9 mouse cellular contexts compared by ENCODE assay signal in genomic region chr9:95667836-95668235, GRCm38 (mm10). TPM values are rescaled to one million over a fixed set of nuclear protein-coding genes. Genes with fewer than 3 reads are reported as not detected.
A peak's percentile ranks its signal among the peaks of the same experiment; 100 is the strongest.
DNase-seq lines count a peak whose midpoint lies in the region; ATAC-seq lines count a peak whose summit lies in the region.
"Had no signal": no experiment of that assay in that cellular context is flagged by ENCODE, and none has a peak within 500 bp of the region (broad histone marks: within the 10 kb centered on the region; RNA-seq: fewer than 3 reads in every experiment).

No protein-coding gene starts in this region.

- H3K9me3 ChIP-seq in hindbrain, embryonic 14.5 days (ENCODE audit: control insufficient read depth, low read length), result no peaks in the 10 kb centered on the region
- H3K9me3 ChIP-seq: midbrain, embryonic 12.5 days had no signal

- no peak overlapping the region for H3K27ac ChIP-seq in hindbrain, embryonic 14.5 days
- H3K27ac ChIP-seq: midbrain, embryonic 12.5 days had no signal

- peak; percentile 65 for DNase-seq in right cerebral cortex, adult 18-20 months
- DNase-seq in right cerebral cortex, postnatal 25 days, result no peak
- DNase-seq in frontal cortex, postnatal 14 days (ENCODE audit: low spot score in 2 of 2), result peak; percentile 39 to 40
- DNase-seq in hindbrain, embryonic 14.5 days (ENCODE audit: low spot score), result peak; percentile 51
- peak; percentile 53 to 61 for DNase-seq in left cerebral cortex, postnatal 10 days (ENCODE audit: extremely low spot score in 1 of 2, low spot score in 2 of 2)
- peak; percentile 24 to 30 for DNase-seq in right cerebral cortex, postnatal 36 days (ENCODE audit: low spot score in 2 of 2)
- DNase-seq in MN1 (ENCODE audit: low spot score), result no peak

- no peaks in the 10 kb centered on the region for H3K27me3 ChIP-seq in hindbrain, embryonic 14.5 days (ENCODE audit: control insufficient read depth, insufficient read depth, low read length)
- H3K27me3 ChIP-seq: midbrain, embryonic 12.5 days had no signal

- H3K4me3 ChIP-seq in hindbrain, embryonic 14.5 days (replicated peaks; ENCODE audit: low read length), result no peak overlapping the region
- H3K4me3 ChIP-seq: midbrain, embryonic 12.5 days had no signal

- peaks cover 6% of the 10 kb centered on the region for H3K4me1 ChIP-seq in hindbrain, embryonic 14.5 days (replicated peaks; ENCODE audit: control insufficient read depth, insufficient read depth, low read length)

- H3K4me2 ChIP-seq in hindbrain, embryonic 14.5 days (replicated peaks), result peak overlapping the region; percentile 21; the same call in 1 of the 2 replicates
- H3K4me2 ChIP-seq: midbrain, embryonic 12.5 days had no signal

- no peak overlapping the region for H3K9ac ChIP-seq in hindbrain, embryonic 14.5 days
- H3K9ac ChIP-seq: midbrain, embryonic 12.5 days had no signal

- WGBS in hindbrain, embryonic 14.5 days, result 16% methylated on average over 9 of the region's 9 CpGs

- intact Hi-C loops in left cerebral cortex, postnatal 10 days (cut with DNase I), result no loop called here

- H3K36me3 ChIP-seq in hindbrain, embryonic 14.5 days (replicated peaks; ENCODE audit: control insufficient read depth, insufficient read depth), result no peaks in the 10 kb centered on the region
- H3K36me3 ChIP-seq: midbrain, embryonic 12.5 days had no signal

- ATAC-seq in hindbrain, embryonic 14.5 days (ENCODE audit: low FRiP score), result peak; percentile 66; the same call in 1 of the 2 replicates
- no peak for ATAC-seq in activated CD4-positive, CD25-positive, alpha-beta regulatory T cell, adult 4 months

RNA-seq across cellular contexts. Expression of gene Pcolce2, which starts 30.4 kb away (rescaled TPM):
- polyA plus RNA-seq in hindbrain, embryonic 14.5 days (2014; fragmentation: Nextera tagmentation; extraction: Ambion mirVana), result 2.6 and 2.7 TPM in 2 replicates
- 1 to 10 TPM; 1.9 to 2.0 TPM for total RNA-seq in left cerebral cortex, postnatal 10 days (2021)
- under 1 TPM in 1 of 2 experiments, not detected in 1; 0.08 TPM for polyA plus RNA-seq in activated CD4-positive, CD25-positive, alpha-beta regulatory T cell, adult 4 months (2017; shearing (Covaris generic))

Comparison
In these comparisons a context has a peak if more than half of its experiments do, and no peak if none do; other contexts are left out.
1. DNase-seq: peak in right cerebral cortex, adult 18-20 months (single experiment), frontal cortex, postnatal 14 days (2 of 2), hindbrain, embryonic 14.5 days (single experiment), left cerebral cortex, postnatal 10 days (2 of 2) and right cerebral cortex, postnatal 36 days (2 of 2); none in right cerebral cortex, postnatal 25 days (single experiment) and MN1 (single experiment).